Mouse (Mus musculus): ENCODE results near the gene Babam2.
A peak's percentile ranks its signal among the peaks of the same experiment; 100 is the strongest.
"Not testable (repeated sequence)": the region's sequence is repeated elsewhere in the genome, so short reads cannot be mapped to it uniquely, and the experiment has no call there.

The Babam2 gene

GRCm38 (mm10) chr5:31831587-31831986 is 134.1 kb downstream of the Babam2 start:
- DNase-seq (ENCODE audit: low spot score) = no peak

GRCm38 (mm10) chr5:31835691-31836090 is 138.2 kb downstream of the Babam2 start:
- DNase-seq (ENCODE audit: low spot score) = no peak

GRCm38 (mm10) chr5:31839973-31840372 is 142.5 kb downstream of the Babam2 start:
- DNase-seq (ENCODE audit: low spot score) = no peak

- DNase-seq (ENCODE audit: low spot score) = no peak
Measured at GRCm38 (mm10) chr5:31840406-31840805, 142.9 kb downstream of the Babam2 start.

GRCm38 (mm10) chr5:31844856-31845255 is 147.4 kb downstream of the Babam2 start:
- no peak for DNase-seq (ENCODE audit: low spot score)

- DNase-seq (ENCODE audit: low spot score) = no peak
Measured at GRCm38 (mm10) chr5:31846971-31847370, 149.5 kb downstream of the Babam2 start.

- no peak for DNase-seq (ENCODE audit: low spot score)
Measured at GRCm38 (mm10) chr5:31848995-31849394, 151.5 kb downstream of the Babam2 start.

GRCm38 (mm10) chr5:31852786-31853185 is 155.3 kb downstream of the Babam2 start:
- DNase-seq (ENCODE audit: low spot score) = peak; percentile 12

- DNase-seq (ENCODE audit: low spot score) = no peak
Measured at GRCm38 (mm10) chr5:31853831-31854230, 156.3 kb downstream of the Babam2 start.

GRCm38 (mm10) chr5:31858877-31859276 is 161.4 kb downstream of the Babam2 start:
- DNase-seq (ENCODE audit: low spot score) = not testable (repeated sequence)

- no peak for DNase-seq (ENCODE audit: low spot score)
Measured at GRCm38 (mm10) chr5:31860426-31860825, 162.9 kb downstream of the Babam2 start.

- DNase-seq (ENCODE audit: low spot score) = no peak
Measured at GRCm38 (mm10) chr5:31860831-31861624, 163.5 kb downstream of the Babam2 start.

GRCm38 (mm10) chr5:31862753-31863468 is 165.4 kb downstream of the Babam2 start:
- DNase-seq (ENCODE audit: low spot score) = peak; percentile 46

- DNase-seq (ENCODE audit: low spot score) = no peak
Measured at GRCm38 (mm10) chr5:31864095-31864494, 166.6 kb downstream of the Babam2 start.

GRCm38 (mm10) chr5:31866071-31866470 is 168.6 kb downstream of the Babam2 start:
- no peak for DNase-seq (ENCODE audit: low spot score)

GRCm38 (mm10) chr5:31870856-31871520 is 173.5 kb downstream of the Babam2 start:
- no peak for DNase-seq (ENCODE audit: low spot score)

GRCm38 (mm10) chr5:31873328-31873727 is 175.8 kb downstream of the Babam2 start:
- DNase-seq (ENCODE audit: low spot score) = no peak

GRCm38 (mm10) chr5:31874543-31874942 is 177.1 kb downstream of the Babam2 start:
- peak; percentile 66 for DNase-seq (ENCODE audit: low spot score)

- no peak for DNase-seq (ENCODE audit: low spot score)
Measured at GRCm38 (mm10) chr5:31875443-31875842, 178.0 kb downstream of the Babam2 start.

- DNase-seq (ENCODE audit: low spot score) = peak; percentile 78
Measured at GRCm38 (mm10) chr5:31876216-31876974, 178.9 kb downstream of the Babam2 start.

GRCm38 (mm10) chr5:31880457-31880856 is 183.0 kb downstream of the Babam2 start:
- DNase-seq (ENCODE audit: low spot score) = no peak

GRCm38 (mm10) chr5:31882297-31882696 is 184.8 kb downstream of the Babam2 start:
- DNase-seq (ENCODE audit: low spot score) = peak; percentile 39
